Mouse (Mus musculus) myocyte (in vitro differentiated cells): ENCODE measurements around the gene Itgav.

ENCODE experiments used
- CEBPB ChIP-seq: IDR thresholded peaks from 2 replicates; pipeline ENCODE4 v1.6.1; 2011; ENCODE audit warnings: mild to moderate bottlenecking, moderate library complexity; ENCODE audit not compliant: poor library complexity, insufficient read depth, severe bottlenecking
- E2F4 ChIP-seq: IDR thresholded peaks from one replicate; pipeline ENCODE4 v1.6.1; 2011; ENCODE audit warnings: mild to moderate bottlenecking, control low read depth, moderate library complexity; ENCODE audit not compliant: insufficient read depth
- MAX ChIP-seq: IDR thresholded peaks from one replicate; pipeline ENCODE4 v1.6.1; 2011; ENCODE audit warnings: low read depth, mild to moderate bottlenecking, control low read depth
- POLR2A ChIP-seq: IDR thresholded peaks from one replicate; pipeline ENCODE4 v1.6.1; 2011; ENCODE audit warnings: low read depth, mild to moderate bottlenecking, control low read depth, moderate library complexity; ENCODE audit not compliant: insufficient read length
- POLR2AphosphoS2 ChIP-seq: IDR thresholded peaks from one replicate; pipeline ENCODE4 v1.6.1; 2011; ENCODE audit warnings: low read depth, control low read depth; ENCODE audit not compliant: insufficient read length
- REST ChIP-seq: IDR thresholded peaks from one replicate; pipeline ENCODE4 v1.6.1; 2011; ENCODE audit warnings: mild to moderate bottlenecking, control low read depth, moderate library complexity; ENCODE audit not compliant: insufficient read depth, insufficient read length
- SRF ChIP-seq: IDR thresholded peaks from one replicate; pipeline ENCODE4 v1.6.1; 2011; ENCODE audit warnings: low read depth; ENCODE audit not compliant: control insufficient read depth, insufficient read length
- TCF12 ChIP-seq: IDR thresholded peaks from one replicate; pipeline ENCODE4 v1.6.1; 2011; ENCODE audit warnings: mild to moderate bottlenecking, control low read depth; ENCODE audit not compliant: poor library complexity, insufficient read depth, severe bottlenecking
- USF1 ChIP-seq: IDR thresholded peaks from one replicate; pipeline ENCODE4 v1.6.1; 2011; ENCODE audit warnings: low read depth, mild to moderate bottlenecking, control low read depth, moderate library complexity

GRCm38 (mm10) chr2:83723346-83723745 is 851 bp upstream of the Itgav start:
- no peak for TF ChIP-seq USF1
- no peak for TF ChIP-seq TCF12
- TF ChIP-seq POLR2A, result no peak
- no peak for TF ChIP-seq REST
- no peak for TF ChIP-seq E2F4
- TF ChIP-seq CEBPB, result no peak
- no peak for TF ChIP-seq POLR2AphosphoS2
- no peak for TF ChIP-seq MAX
- TF ChIP-seq SRF, result no peak
